Mouse (Mus musculus): ENCODE data around the gene Gm21992.
"Not testable (repeated sequence)": the region's sequence is repeated elsewhere in the genome, so short reads cannot be mapped to it uniquely, and the experiment has no call there.

- TF ChIP-seq POLR2A, CTCF (IDR thresholded peaks at IDR 0.05; ENCODE audit: insufficient read depth, low read depth, low read length): not testable (repeated sequence)
Measured at GRCm38 (mm10) chr19:4812334-4812949, 1.0 kb upstream of the Gm21992 start.

All from olfactory bulb, adult 2 months (tissue).